Mouse (Mus musculus): ENCODE measurements around the gene Izumo4. TPM values are rescaled to one million over a fixed set of nuclear protein-coding genes. Genes with fewer than 3 reads are reported as not detected.

Izumo4 gene
- polyA plus RNA-seq, 1 experiment from 2014 or later, result 24.5 TPM

GRCm38 (mm10) chr10:80684214-80684613, 17.8 kb upstream of the Izumo4 start:
- TF ChIP-seq CTCF (IDR thresholded peaks at IDR 0.05; ENCODE audit: low read depth), result peak; percentile 90
- H3K9ac ChIP-seq (ENCODE audit: low read depth, low read length), result no peak overlapping the region
- WGBS, result 50% methylated on average over 6 of the region's 6 CpGs
- DNase-seq (ENCODE audit: low spot score) (peak; percentile 84), ATAC-seq (replicated peaks; ENCODE audit: low FRiP score, low read depth) (no peak)
- no peaks in the 10 kb centered on the region for H3K9me3 ChIP-seq (replicated peaks; ENCODE audit: low read length)
- H3K4me3 ChIP-seq (replicated peaks; ENCODE audit: low read depth, low read length), result no peak overlapping the region
- H3K27ac ChIP-seq, result no peak overlapping the region
- peaks cover 6% of the 10 kb centered on the region; the same call in 1 of the 2 replicates for H3K36me3 ChIP-seq (ENCODE audit: insufficient read depth, low read length)
- H3K27me3 ChIP-seq (ENCODE audit: insufficient read depth, low read length), result no peaks in the 10 kb centered on the region
- H3K4me1 ChIP-seq (replicated peaks; ENCODE audit: insufficient read depth, low read length), result peaks cover 12% of the 10 kb centered on the region
- no peak overlapping the region for H3K4me2 ChIP-seq (ENCODE audit: low read length)

GRCm38 (mm10) chr10:80684984-80685383, 17.0 kb upstream of the Izumo4 start:
- 89% methylated on average over 4 of the region's 4 CpGs for WGBS
- H3K27ac ChIP-seq, result no peak overlapping the region
- no peak for TF ChIP-seq CTCF (IDR thresholded peaks at IDR 0.05; ENCODE audit: low read depth)
- H3K4me1 ChIP-seq (replicated peaks; ENCODE audit: insufficient read depth, low read length), result peaks cover 4% of the 10 kb centered on the region
- no peak overlapping the region for H3K4me2 ChIP-seq (ENCODE audit: low read length)
- no peak overlapping the region for H3K9ac ChIP-seq (ENCODE audit: low read depth, low read length)
- no peak overlapping the region for H3K4me3 ChIP-seq (replicated peaks; ENCODE audit: low read depth, low read length)
- H3K9me3 ChIP-seq (replicated peaks; ENCODE audit: low read length), result no peaks in the 10 kb centered on the region
- no peak for DNase-seq (ENCODE audit: low spot score)
- H3K36me3 ChIP-seq (ENCODE audit: insufficient read depth, low read length), result peaks cover 13% of the 10 kb centered on the region
- ATAC-seq (replicated peaks; ENCODE audit: low FRiP score, low read depth), result no peak
- no peaks in the 10 kb centered on the region for H3K27me3 ChIP-seq (ENCODE audit: insufficient read depth, low read length)

GRCm38 (mm10) chr10:80686617-80687016, 15.4 kb upstream of the Izumo4 start:
- H3K4me3 ChIP-seq (replicated peaks; ENCODE audit: low read depth, low read length), result no peak overlapping the region
- no peak for DNase-seq (ENCODE audit: low spot score)
- TF ChIP-seq CTCF (IDR thresholded peaks at IDR 0.05; ENCODE audit: low read depth), result no peak
- H3K4me2 ChIP-seq (ENCODE audit: low read length), result no peak overlapping the region
- WGBS, result 100% methylated on average over 3 of the region's 3 CpGs
- ATAC-seq (replicated peaks; ENCODE audit: low FRiP score, low read depth), result no peak
- no peaks in the 10 kb centered on the region for H3K4me1 ChIP-seq (replicated peaks; ENCODE audit: insufficient read depth, low read length)
- H3K9ac ChIP-seq (ENCODE audit: low read depth, low read length), result no peak overlapping the region
- no peaks in the 10 kb centered on the region for H3K9me3 ChIP-seq (replicated peaks; ENCODE audit: low read length)
- H3K27me3 ChIP-seq (ENCODE audit: insufficient read depth, low read length), result no peaks in the 10 kb centered on the region
- H3K27ac ChIP-seq, result no peak overlapping the region
- peaks cover 27% of the 10 kb centered on the region for H3K36me3 ChIP-seq (ENCODE audit: insufficient read depth, low read length)

- DNase-seq (ENCODE audit: low spot score), result peak; percentile 90
- H3K9me3 ChIP-seq (replicated peaks; ENCODE audit: low read length), result no peaks in the 10 kb centered on the region
- peaks cover 27% of the 10 kb centered on the region for H3K36me3 ChIP-seq (ENCODE audit: insufficient read depth, low read length)
- H3K27ac ChIP-seq, result no peak overlapping the region
- no peaks in the 10 kb centered on the region for H3K27me3 ChIP-seq (ENCODE audit: insufficient read depth, low read length)
- no peak overlapping the region for H3K4me3 ChIP-seq (replicated peaks; ENCODE audit: low read depth, low read length)
- H3K4me1 ChIP-seq (replicated peaks; ENCODE audit: insufficient read depth, low read length), result no peaks in the 10 kb centered on the region
- peak; percentile 75; the same call in 1 of the 2 replicates for ATAC-seq (replicated peaks; ENCODE audit: low FRiP score, low read depth)
- H3K4me2 ChIP-seq (ENCODE audit: low read length), result no peak overlapping the region
- no peak overlapping the region for H3K9ac ChIP-seq (ENCODE audit: low read depth, low read length)
- 17% methylated on average over 5 of the region's 5 CpGs for WGBS
- TF ChIP-seq CTCF (IDR thresholded peaks at IDR 0.05; ENCODE audit: low read depth), result peak; percentile 82
These were observed 14.1 kb upstream of the Izumo4 start for GRCm38 (mm10) chr10:80687850-80688249.

DNA sequence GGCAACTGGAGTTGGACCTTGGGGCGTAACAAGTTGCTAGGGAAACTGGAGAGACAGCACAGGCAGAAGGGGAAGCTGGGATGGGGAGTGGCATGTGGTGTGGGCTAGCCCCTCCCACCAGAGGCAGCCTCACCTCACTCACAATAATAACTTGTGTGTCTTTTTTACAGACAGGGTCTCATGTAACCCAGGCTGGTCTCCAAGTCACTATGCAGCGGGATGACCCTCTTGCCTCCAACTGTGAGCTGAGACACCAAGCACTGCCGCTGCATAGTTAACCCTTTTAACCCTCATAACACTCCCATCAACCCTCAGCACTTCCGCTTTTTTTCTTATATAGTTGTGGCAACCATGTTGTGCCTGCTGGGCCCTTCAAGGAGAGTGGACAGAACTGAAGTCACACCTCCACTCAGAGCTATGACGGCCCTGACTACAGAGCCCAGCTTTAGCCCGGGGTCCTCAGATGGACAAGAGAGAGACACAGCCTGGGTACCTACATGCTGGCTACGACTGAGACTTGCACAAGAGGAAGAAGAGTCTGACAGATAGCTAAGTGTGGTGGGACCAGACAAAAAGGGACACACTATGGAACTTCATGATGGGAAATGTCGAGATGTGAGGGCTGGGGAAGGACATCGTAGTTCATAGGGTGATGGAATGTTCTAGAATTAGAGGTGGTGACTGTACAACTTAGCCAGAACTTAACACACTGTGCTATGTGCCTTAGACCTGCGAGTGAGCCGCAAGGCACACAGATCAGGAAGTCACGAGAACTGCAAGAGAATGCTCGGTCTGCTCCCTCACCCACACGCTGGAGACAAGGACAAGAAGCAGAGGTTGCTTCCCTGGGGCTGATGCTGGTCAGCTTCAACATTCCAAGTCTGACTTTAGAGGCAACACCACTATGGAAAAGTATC, 9.5 kb upstream of the Izumo4 start:
- Histone ChIP-seq H3K4me3 (replicated peaks; ENCODE audit: low read depth, low read length) (no peak overlapping the region), H3K4me1 (replicated peaks; ENCODE audit: insufficient read depth, low read length) (peaks cover 22% of the 10 kb centered on the region; the same call in 1 of the 2 replicates), H3K9ac (ENCODE audit: low read depth, low read length) (peak overlapping the region; percentile 23; the same call in 1 of the 2 replicates), H3K27me3 (ENCODE audit: insufficient read depth, low read length) (no peaks in the 10 kb centered on the region), H3K27ac (no peak overlapping the region), H3K9me3 (replicated peaks; ENCODE audit: low read length) (no peaks in the 10 kb centered on the region), H3K4me2 (ENCODE audit: low read length) (no peak overlapping the region), H3K36me3 (ENCODE audit: insufficient read depth, low read length) (peaks cover 21% of the 10 kb centered on the region)
- ATAC-seq (replicated peaks; ENCODE audit: low FRiP score, low read depth) (no peak), DNase-seq (ENCODE audit: low spot score) (no peak)
- no peak for TF ChIP-seq CTCF (IDR thresholded peaks at IDR 0.05; ENCODE audit: low read depth)
- 70% methylated on average over 14 of the region's 14 CpGs for WGBS

DNA sequence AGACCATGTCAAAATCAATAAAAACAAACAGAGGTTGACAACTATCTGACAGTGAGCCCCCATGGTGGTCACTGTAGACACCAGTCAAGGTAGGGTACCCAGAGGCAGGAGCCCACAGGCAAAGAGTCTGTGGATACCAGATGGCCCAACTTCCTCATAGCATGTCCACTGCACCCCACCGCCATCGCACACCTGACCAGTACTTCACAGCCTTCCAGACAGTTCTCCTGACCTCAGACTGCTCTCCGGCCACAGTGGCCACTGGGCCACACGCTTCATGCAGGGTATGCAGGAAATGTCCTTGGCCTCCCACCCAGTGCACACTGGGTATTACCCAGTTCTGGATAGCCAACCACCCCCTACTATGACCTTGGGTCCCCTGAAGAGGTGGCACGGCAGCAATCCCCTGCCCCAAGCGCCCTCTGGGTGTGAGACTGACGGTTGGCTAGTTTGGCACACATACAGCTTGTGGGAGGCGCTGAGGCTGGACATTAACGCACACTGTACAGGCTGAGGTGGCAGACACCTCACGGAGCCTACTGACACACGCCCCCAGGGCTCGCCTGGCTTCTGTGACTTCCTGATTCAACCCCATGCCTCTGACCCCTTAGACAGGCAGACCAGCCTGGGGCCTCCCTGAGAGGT, 8.5 kb upstream of the Izumo4 start:
- Histone ChIP-seq H3K9me3 (replicated peaks; ENCODE audit: low read length) (no peaks in the 10 kb centered on the region), H3K9ac (ENCODE audit: low read depth, low read length) (peak overlapping the region; percentile 23; the same call in 1 of the 2 replicates), H3K4me3 (replicated peaks; ENCODE audit: low read depth, low read length) (no peak overlapping the region), H3K27ac (0 out of 2 replicates have a peak overlapping the region, but pooled peaks have one; percentile 13), H3K4me2 (ENCODE audit: low read length) (no peak overlapping the region), H3K27me3 (ENCODE audit: insufficient read depth, low read length) (no peaks in the 10 kb centered on the region), H3K36me3 (ENCODE audit: insufficient read depth, low read length) (peaks cover 23% of the 10 kb centered on the region), H3K4me1 (replicated peaks; ENCODE audit: insufficient read depth, low read length) (peaks cover 22% of the 10 kb centered on the region; the same call in 1 of the 2 replicates)
- DNase-seq (ENCODE audit: low spot score) (no peak), ATAC-seq (replicated peaks; ENCODE audit: low FRiP score, low read depth) (no peak; the same call in 1 of the 2 replicates)
- TF ChIP-seq CTCF (IDR thresholded peaks at IDR 0.05; ENCODE audit: low read depth), result no peak
- 69% methylated on average over 12 of the region's 12 CpGs for WGBS

Measured in kidney, postnatal 0 days (tissue).